Mouse (Mus musculus): ENCODE data around the gene Scarb2. TPM values are rescaled to one million over a fixed set of nuclear protein-coding genes. Genes with fewer than 3 reads are reported as not detected.

The Scarb2 gene
- polyA plus RNA-seq, 1 experiment from 2014 or later, result 9.1 TPM

DNA sequence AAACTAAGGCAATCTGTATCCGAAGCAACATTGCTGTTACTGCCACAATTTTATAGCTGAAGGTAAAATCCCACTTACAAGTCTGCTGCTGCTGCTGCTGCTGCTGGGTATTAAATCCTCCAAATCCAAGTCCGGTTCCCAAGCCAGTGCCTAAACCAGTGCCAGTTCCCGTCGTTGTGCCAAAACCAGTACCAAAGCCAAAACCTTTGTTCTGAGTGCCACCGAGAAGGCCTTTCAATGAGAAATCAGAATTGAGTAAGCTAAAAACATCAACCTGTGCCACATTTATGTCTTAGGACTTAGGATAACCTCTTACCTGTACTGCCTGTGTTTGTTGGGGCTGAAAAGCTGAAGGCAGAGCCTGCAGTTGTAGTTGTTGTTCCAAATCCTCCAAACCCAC, 75.9 kb downstream of the Scarb2 start:
- 91% methylated on average over 5 of the region's 5 CpGs for WGBS
- H3K4me3 ChIP-seq (replicated peaks), result no peak overlapping the region
- no peaks in the 10 kb centered on the region for H3K9me3 ChIP-seq (replicated peaks)
- no peaks in the 10 kb centered on the region for H3K27me3 ChIP-seq
- no peak overlapping the region for H3K4me2 ChIP-seq
- no peak overlapping the region for H3K9ac ChIP-seq
- H3K4me1 ChIP-seq, result peaks cover 9% of the 10 kb centered on the region
- no peak for ATAC-seq (replicated peaks; ENCODE audit: low FRiP score)
- H3K27ac ChIP-seq, result no peak overlapping the region
- H3K36me3 ChIP-seq, result peaks cover 42% of the 10 kb centered on the region

- Histone ChIP-seq H3K4me1 (no peaks in the 10 kb centered on the region), H3K36me3 (peaks cover 92% of the 10 kb centered on the region), H3K27ac (no peak overlapping the region), H3K9ac (no peak overlapping the region), H3K4me3 (replicated peaks) (no peak overlapping the region), H3K9me3 (replicated peaks) (no peaks in the 10 kb centered on the region), H3K4me2 (no peak overlapping the region), H3K27me3 (no peaks in the 10 kb centered on the region)
- ATAC-seq (replicated peaks; ENCODE audit: low FRiP score), result no peak
- WGBS, result 95% methylated on average over 11 of the region's 11 CpGs
Observed at GRCm38 (mm10) chr5:92424126-92424525, 82.5 kb downstream of the Scarb2 start.

GRCm38 (mm10) chr5:92413982-92414375, 92.7 kb downstream of the Scarb2 start:
- Histone ChIP-seq H3K36me3 (peaks cover 45% of the 10 kb centered on the region), H3K27me3 (no peaks in the 10 kb centered on the region), H3K27ac (no peak overlapping the region), H3K9ac (no peak overlapping the region), H3K4me3 (replicated peaks) (no peak overlapping the region), H3K9me3 (replicated peaks) (no peaks in the 10 kb centered on the region), H3K4me2 (no peak overlapping the region), H3K4me1 (no peaks in the 10 kb centered on the region)
- no peak for ATAC-seq (replicated peaks; ENCODE audit: low FRiP score)
- 85% methylated on average over 8 of the region's 8 CpGs for WGBS

- Histone ChIP-seq H3K4me3 (replicated peaks) (no peak overlapping the region), H3K27ac (no peak overlapping the region), H3K4me1 (no peaks in the 10 kb centered on the region), H3K9me3 (replicated peaks) (no peaks in the 10 kb centered on the region), H3K9ac (no peak overlapping the region), H3K27me3 (no peaks in the 10 kb centered on the region), H3K36me3 (peaks cover 42% of the 10 kb centered on the region), H3K4me2 (no peak overlapping the region)
- ATAC-seq (replicated peaks; ENCODE audit: low FRiP score), result no peak
- WGBS, result 79% methylated on average over 11 of the region's 11 CpGs
Observed at GRCm38 (mm10) chr5:92413271-92413981, 93.2 kb downstream of the Scarb2 start.

DNA sequence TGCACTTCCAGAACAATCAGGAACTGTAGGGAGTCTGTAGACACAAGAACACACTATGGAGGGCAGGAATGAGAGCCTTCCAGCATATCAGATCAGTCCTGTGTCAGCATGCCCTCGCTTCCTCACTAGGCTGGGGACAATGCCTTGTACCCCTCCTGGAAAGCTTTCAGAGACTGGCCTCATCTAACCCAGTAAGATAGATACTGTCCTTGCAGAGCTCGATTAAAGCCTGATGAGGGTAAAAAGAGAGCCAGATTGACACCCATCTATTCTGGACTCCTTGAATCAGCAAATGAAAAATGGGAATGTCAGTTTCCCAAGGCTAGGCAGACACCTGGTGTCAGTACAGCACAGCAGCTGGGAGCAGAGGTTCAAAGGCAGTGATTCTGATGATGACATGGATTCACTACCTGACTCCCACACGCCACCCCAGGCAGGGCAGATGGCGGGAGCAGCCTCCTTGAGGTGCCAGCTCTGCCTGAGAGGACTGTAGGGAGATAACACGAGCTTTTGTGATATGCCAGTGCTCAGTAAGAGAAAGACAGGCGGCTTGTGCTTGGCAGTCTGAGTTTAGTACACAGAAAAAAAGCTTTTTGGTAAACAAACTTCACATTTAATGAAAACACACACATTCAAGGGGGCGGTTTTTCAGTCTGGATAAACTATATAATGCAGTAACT, 95.0 kb downstream of the Scarb2 start:
- no peak overlapping the region for H3K27ac ChIP-seq
- H3K9ac ChIP-seq, result no peak overlapping the region
- H3K4me1 ChIP-seq, result no peaks in the 10 kb centered on the region
- H3K9me3 ChIP-seq (replicated peaks), result no peaks in the 10 kb centered on the region
- no peak overlapping the region for H3K4me2 ChIP-seq
- H3K36me3 ChIP-seq, result peaks cover 24% of the 10 kb centered on the region
- ATAC-seq (replicated peaks; ENCODE audit: low FRiP score), result no peak
- H3K4me3 ChIP-seq (replicated peaks), result no peak overlapping the region
- 52% methylated on average over 7 of the region's 7 CpGs for WGBS
- H3K27me3 ChIP-seq, result no peaks in the 10 kb centered on the region

GRCm38 (mm10) chr5:92410486-92410885, 96.1 kb downstream of the Scarb2 start:
- no peak overlapping the region for H3K27ac ChIP-seq
- H3K36me3 ChIP-seq, result peaks cover 18% of the 10 kb centered on the region
- H3K4me2 ChIP-seq, result no peak overlapping the region
- no peak for ATAC-seq (replicated peaks; ENCODE audit: low FRiP score)
- no peaks in the 10 kb centered on the region for H3K27me3 ChIP-seq
- H3K9me3 ChIP-seq (replicated peaks), result no peaks in the 10 kb centered on the region
- H3K4me3 ChIP-seq (replicated peaks), result no peak overlapping the region
- no peak overlapping the region for H3K9ac ChIP-seq
- no peaks in the 10 kb centered on the region for H3K4me1 ChIP-seq
- 89% methylated on average over 5 of the region's 5 CpGs for WGBS

- Histone ChIP-seq H3K27ac (no peak overlapping the region), H3K27me3 (no peaks in the 10 kb centered on the region), H3K4me2 (no peak overlapping the region), H3K4me1 (no peaks in the 10 kb centered on the region), H3K4me3 (replicated peaks) (no peak overlapping the region), H3K9me3 (replicated peaks) (no peaks in the 10 kb centered on the region), H3K36me3 (peaks cover 10% of the 10 kb centered on the region), H3K9ac (no peak overlapping the region)
- 76% methylated on average over 9 of the region's 9 CpGs for WGBS
- ATAC-seq (replicated peaks; ENCODE audit: low FRiP score), result no peak
Observed at GRCm38 (mm10) chr5:92409361-92410155, 97.1 kb downstream of the Scarb2 start.

- H3K4me3 ChIP-seq (replicated peaks), result no peak overlapping the region
- H3K4me2 ChIP-seq, result no peak overlapping the region
- H3K4me1 ChIP-seq, result 0 out of 2 replicates have a peak, but pooled peaks cover 2% of the 10 kb centered on the region
- H3K27ac ChIP-seq, result no peak overlapping the region
- H3K36me3 ChIP-seq, result no peaks in the 10 kb centered on the region
- H3K27me3 ChIP-seq, result no peaks in the 10 kb centered on the region
- no peak for ATAC-seq (replicated peaks; ENCODE audit: low FRiP score)
- 22% methylated on average over 2 of the region's 2 CpGs for WGBS
- H3K9ac ChIP-seq, result no peak overlapping the region
- no peaks in the 10 kb centered on the region for H3K9me3 ChIP-seq (replicated peaks)
Observed at GRCm38 (mm10) chr5:92404400-92404678, 102.3 kb downstream of the Scarb2 start.

DNA sequence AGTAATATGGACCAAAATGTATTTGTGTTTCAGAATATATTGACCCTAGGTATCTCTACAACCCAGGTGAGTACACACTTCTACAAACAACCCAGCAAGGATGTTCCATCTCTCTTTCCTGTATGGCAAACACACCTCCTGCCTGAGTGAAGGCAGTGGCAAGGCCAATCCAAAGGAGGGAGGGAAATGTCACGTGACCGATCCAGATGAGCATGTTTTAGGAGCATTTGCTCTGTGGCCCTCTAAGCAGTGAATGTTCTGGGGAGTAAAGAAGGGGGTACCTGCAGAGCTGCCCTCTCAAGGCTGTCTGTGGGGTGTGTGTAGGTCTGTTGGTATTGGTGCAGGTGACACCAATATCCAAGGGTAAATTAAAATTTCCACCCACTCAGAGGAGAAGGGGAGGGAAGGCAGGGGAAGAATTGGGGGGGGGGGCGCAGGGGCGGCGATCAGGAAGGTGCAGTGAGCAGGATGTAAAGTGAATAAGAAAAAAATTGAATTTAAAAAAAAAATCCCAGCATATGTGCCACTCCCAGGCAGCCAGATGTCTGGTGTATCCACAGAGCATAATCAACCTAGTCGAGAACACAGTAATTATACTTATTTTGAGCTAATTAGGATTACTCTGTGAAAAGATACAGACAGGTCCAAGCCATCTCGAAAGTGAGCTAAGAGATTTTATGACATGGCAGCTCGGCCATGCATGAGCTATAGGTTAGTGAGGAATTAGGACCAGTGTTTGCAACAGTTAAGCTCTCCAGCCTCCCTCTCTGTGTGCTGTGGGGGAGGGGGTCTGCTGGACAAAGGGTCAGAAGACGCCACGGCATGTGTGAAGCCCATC, 102.9 kb downstream of the Scarb2 start:
- Histone ChIP-seq H3K9me3 (replicated peaks) (no peaks in the 10 kb centered on the region), H3K4me3 (replicated peaks) (no peak overlapping the region), H3K4me1 (0 out of 2 replicates have a peak, but pooled peaks cover 2% of the 10 kb centered on the region), H3K36me3 (no peaks in the 10 kb centered on the region), H3K27ac (no peak overlapping the region), H3K9ac (no peak overlapping the region), H3K27me3 (no peaks in the 10 kb centered on the region), H3K4me2 (no peak overlapping the region)
- 47% methylated on average over 10 of the region's 10 CpGs for WGBS
- no peak for ATAC-seq (replicated peaks; ENCODE audit: low FRiP score)

GRCm38 (mm10) chr5:92402816-92403215, 103.8 kb downstream of the Scarb2 start:
- H3K4me3 ChIP-seq (replicated peaks), result no peak overlapping the region
- H3K36me3 ChIP-seq, result no peaks in the 10 kb centered on the region
- WGBS, result 62% methylated on average over 9 of the region's 9 CpGs
- H3K27me3 ChIP-seq, result no peaks in the 10 kb centered on the region
- ATAC-seq (replicated peaks; ENCODE audit: low FRiP score), result no peak
- no peaks in the 10 kb centered on the region for H3K9me3 ChIP-seq (replicated peaks)
- H3K4me1 ChIP-seq, result 0 out of 2 replicates have a peak, but pooled peaks cover 2% of the 10 kb centered on the region
- H3K9ac ChIP-seq, result no peak overlapping the region
- H3K4me2 ChIP-seq, result no peak overlapping the region
- no peak overlapping the region for H3K27ac ChIP-seq

GRCm38 (mm10) chr5:92398153-92398552, 108.5 kb downstream of the Scarb2 start:
- Histone ChIP-seq H3K9me3 (replicated peaks) (no peaks in the 10 kb centered on the region), H3K27me3 (peaks cover 10% of the 10 kb centered on the region), H3K4me1 (peaks cover 4% of the 10 kb centered on the region; the same call in 1 of the 2 replicates), H3K27ac (no peak overlapping the region), H3K36me3 (no peaks in the 10 kb centered on the region), H3K9ac (no peak overlapping the region), H3K4me3 (replicated peaks) (no peak overlapping the region), H3K4me2 (no peak overlapping the region)
- WGBS, result 22% methylated on average over 5 of the region's 5 CpGs
- ATAC-seq (replicated peaks; ENCODE audit: low FRiP score), result peak; percentile 87

All from kidney, embryonic 15.5 days (tissue).